Mouse (Mus musculus) G1E (cell line): ENCODE results near the gene Mpl.

Source experiments
- CTCF ChIP-seq: IDR thresholded peaks from 2 replicates; pipeline ENCODE4 v1.5.1; 2012; ENCODE audit warnings: low read depth, low read length, inconsistent platforms, mixed read lengths
- GATA1 ChIP-seq: IDR thresholded peaks from 2 replicates; pipeline ENCODE4 v1.6.1; 2012; ENCODE audit warnings: borderline replicate concordance, low read length, inconsistent platforms, mixed read lengths

DNA sequence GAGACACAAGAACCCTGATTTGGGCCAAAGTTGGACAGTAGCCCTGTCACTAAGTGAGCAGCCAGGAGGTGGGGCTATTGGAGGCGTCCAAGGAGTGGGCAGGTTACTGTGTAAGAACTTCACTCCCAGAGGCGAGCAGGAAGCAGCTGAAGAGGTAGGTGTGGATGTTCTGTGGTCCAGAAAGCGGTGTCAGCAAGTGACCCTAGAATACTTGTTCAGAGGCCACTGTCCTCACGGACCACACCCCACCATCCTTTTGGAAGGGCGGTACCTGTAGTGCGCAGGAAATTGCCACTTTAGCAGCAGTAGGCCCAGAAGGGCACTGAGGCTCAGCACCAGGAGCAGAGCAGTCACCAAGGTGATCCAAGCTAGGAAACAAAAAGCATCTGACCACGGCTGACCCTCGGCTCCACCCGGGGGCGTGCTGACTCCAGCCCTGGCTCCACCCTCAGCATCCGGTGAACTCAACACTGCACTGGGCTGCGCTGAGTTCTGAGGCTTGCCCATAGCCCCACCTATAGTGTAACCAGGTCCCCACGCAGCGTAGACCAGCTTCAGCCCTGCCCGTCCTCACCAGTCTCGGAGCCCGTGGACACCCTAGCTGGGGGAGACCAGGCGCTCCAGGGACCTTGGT, 11.4 kb downstream of the Mpl start:
- TF ChIP-seq CTCF: no peak
- TF ChIP-seq GATA1: no peak
